Mouse (Mus musculus) megakaryocyte, adult 5-6 weeks (primary cell): ENCODE measurements around the gene Rel. TPM values are rescaled to one million over a fixed set of nuclear protein-coding genes. Genes with fewer than 3 reads are reported as not detected.

Source experiments
- total RNA-seq, 2 experiments: library from RNA; stranded (forward) in 1 of 2; stranded (reverse) in 1 of 2; fragments of 153-499, 151-499 nt in 1 of 2; fragments of 221-1000, 200-1000 nt in 1 of 2; gene quantifications; 2 replicates each; pipeline versions ENCODE4 v1.2.3 to v1.2.4; 2015 to 2017

Gene Rel
- total RNA-seq, 2 experiments from 2014 or later: 21.8 to 55.0 TPM

Other genes with a start within 250 kb of the Rel start
- gene 1700093K21Rik, start 249.8 kb downstream of the Rel start, total RNA-seq (2015): not detected in 2 replicates
- not detected in 2 replicates for gene 1700093K21Rik, start 249.8 kb downstream of the Rel start, total RNA-seq (2017)
- 20.7 and 23.5 TPM in 2 replicates for gene 0610010F05Rik, start 137.3 kb downstream of the Rel start, total RNA-seq (2015)
- gene 0610010F05Rik, start 137.3 kb downstream of the Rel start, total RNA-seq (2017): 26.9 and 35.6 TPM in 2 replicates
- gene Pus10, start 105.3 kb downstream of the Rel start, total RNA-seq (2015): 14.6 and 21.5 TPM in 2 replicates
- 26.0 and 31.1 TPM in 2 replicates for gene Pus10, start 105.3 kb downstream of the Rel start, total RNA-seq (2017)
- gene Pex13, start 105.0 kb downstream of the Rel start, total RNA-seq (2015): 19.5 and 35.6 TPM in 2 replicates
- gene Pex13, start 105.0 kb downstream of the Rel start, total RNA-seq (2017): 11.1 and 19.4 TPM in 2 replicates
- 28.0 and 28.9 TPM in 2 replicates for gene Papolg, start 124.3 kb upstream of the Rel start, total RNA-seq (2015)
- gene Papolg, start 124.3 kb upstream of the Rel start, total RNA-seq (2017): 24.9 and 31.8 TPM in 2 replicates